Mouse (Mus musculus): ENCODE results near the gene 1700012B07Rik.

- no peak for TF ChIP-seq CTCF (IDR thresholded peaks at IDR 0.05; ENCODE audit: low read depth, low read length)
- TF ChIP-seq POLR2A (IDR thresholded peaks at IDR 0.05; ENCODE audit: borderline replicate concordance, low read depth, low read length) = no peak
Observed at GRCm38 (mm10) chr11:109793578-109793977, 34.3 kb downstream of the 1700012B07Rik start.
